ENCODE assay signal across 8 mouse cellular contexts in the genomic region with DNA sequence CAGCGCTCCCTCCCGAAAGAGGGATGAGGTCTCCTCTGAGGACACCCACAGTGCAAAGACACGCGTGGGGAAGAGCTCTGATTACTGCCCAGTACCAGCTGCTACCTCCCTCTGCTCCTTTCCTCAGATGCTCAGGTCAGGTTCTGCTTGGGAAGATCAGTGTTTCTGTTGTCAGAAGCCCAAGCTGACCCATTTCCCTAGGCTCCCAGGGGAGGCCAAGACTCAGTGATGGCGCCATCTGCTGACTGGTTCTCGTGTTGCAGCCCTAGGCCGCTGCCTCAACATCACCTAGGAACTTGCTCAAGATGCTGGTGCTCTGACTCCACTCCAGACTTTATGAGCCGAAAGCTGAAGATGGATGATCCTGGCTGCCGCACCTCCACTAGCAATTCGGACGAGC. TPM values are rescaled to one million over a fixed set of nuclear protein-coding genes. Genes with fewer than 3 reads are reported as not detected.
DNase-seq lines count a peak whose midpoint lies in the region; TF ChIP-seq lines count a peak whose summit lies in the region.

No protein-coding gene starts in this region.

- H3K9ac ChIP-seq in ES-Bruce4 (ENCODE audit: low read depth, poor library complexity, severe bottlenecking) = no peak overlapping the region

- no peaks in the 10 kb centered on the region for H3K27me3 ChIP-seq in ES-Bruce4 (ENCODE audit: control insufficient read depth, insufficient read depth, low read length, poor library complexity, severe bottlenecking)

- H3K36me3 ChIP-seq in ES-Bruce4 (ENCODE audit: control insufficient read depth, insufficient read depth, low read length, poor library complexity, severe bottlenecking) = no peaks in the 10 kb centered on the region

- peak; percentile 90 for TF ChIP-seq CTCF in ES-Bruce4 (IDR thresholded peaks at IDR 0.05; ENCODE audit: low read depth, low read length)
- peak; percentile 85 for TF ChIP-seq CTCF in embryonic fibroblast, embryonic 13.5 days (IDR thresholded peaks at IDR 0.05; ENCODE audit: borderline replicate concordance, insufficient read depth, low read length)

- no peak overlapping the region for H3K4me3 ChIP-seq in ES-Bruce4 (ENCODE audit: low read depth, low read length)
- H3K4me3 ChIP-seq in embryonic fibroblast, embryonic 13.5 days (ENCODE audit: insufficient read depth, low read length) = no peak overlapping the region

- H3K4me1 ChIP-seq in ES-Bruce4 (ENCODE audit: control insufficient read depth, insufficient read depth, low read length) = no peaks in the 10 kb centered on the region
- no peaks in the 10 kb centered on the region for H3K4me1 ChIP-seq in embryonic fibroblast, embryonic 13.5 days (ENCODE audit: control insufficient read depth, insufficient read depth, low read length)

- no peak for TF ChIP-seq POLR2A in ES-Bruce4 (IDR thresholded peaks at IDR 0.05; ENCODE audit: insufficient read depth, low read length)
- TF ChIP-seq POLR2A in embryonic fibroblast, embryonic 13.5 days (IDR thresholded peaks at IDR 0.05; ENCODE audit: low read depth, low read length) = no peak

- no peaks in the 10 kb centered on the region for H3K9me3 ChIP-seq in ES-Bruce4 (replicated peaks; ENCODE audit: control insufficient read depth, insufficient read depth, low read length, poor library complexity, severe bottlenecking)

- intact Hi-C loops in heart, postnatal 14 days (cut with DNase I) = loop anchor here (2.0 to 5.0 kb wide), 2 partner anchors 126 to 169 kb away; no protein-coding TSS in a partner anchor

- H3K27ac ChIP-seq in ES-Bruce4 (ENCODE audit: insufficient read depth, low read length) = no peak overlapping the region
- H3K27ac ChIP-seq in embryonic fibroblast, embryonic 13.5 days (ENCODE audit: insufficient read depth, low read length) = no peak overlapping the region

- peak; percentile 88 to 91 for DNase-seq in adrenal gland, postnatal 36 days
- peak; percentile 72 to 84 for DNase-seq in heart, postnatal 14 days
- DNase-seq in layer of hippocampus, adult 8-10 months (ENCODE audit: low spot score in 2 of 2) = peak; percentile 63 to 86
- peak; percentile 45 for DNase-seq in lung, postnatal 25 days (ENCODE audit: low spot score)
- peak; percentile 78 for DNase-seq in right cerebral cortex, postnatal 25 days
- peak; percentile 53 to 66 for DNase-seq in urinary bladder, postnatal 36 days (ENCODE audit: low spot score in 2 of 2)

- TF ChIP-seq EP300 in ES-Bruce4 (IDR thresholded peaks at IDR 0.05; ENCODE audit: insufficient read depth, low read depth, low read length) = no peak

RNA-seq across cellular contexts. Expression of a gene that starts 52.4 kb away (rescaled TPM):
- 14.2 and 22.2 TPM in 2 replicates for polyA plus RNA-seq in ES-Bruce4 (2011; ENCODE audit: insufficient read depth, insufficient read length, low read depth, missing spikeins)
- total RNA-seq in adrenal gland, postnatal 36 days (2021) = 100 to 1,000 TPM; 613 to 822 TPM
- polyA plus RNA-seq in embryonic fibroblast, embryonic 13.5 days (2011; ENCODE audit: insufficient read length, low read depth, missing spikeins) = 6.6 and 14.3 TPM in 2 replicates
- total RNA-seq in heart, postnatal 14 days (2021) = 10 to 100 TPM; 19.2 to 24.5 TPM
- total RNA-seq in layer of hippocampus, adult 8-10 months (2022) = 100 to 1,000 TPM; 134 to 191 (median 158) TPM

Comparison
In these comparisons a context has a peak if more than half of its experiments do, and no peak if none do; other contexts are left out.
1. RNA of a gene that starts 52.4 kb away (total RNA-seq): 613 to 822 TPM in adrenal gland, postnatal 36 days and 134 to 191 TPM in layer of hippocampus, adult 8-10 months; 19.2 to 24.5 TPM in heart, postnatal 14 days; every median in the first group is over 4 times any median in the second.
2. Peak in every context shown above with its lines, with median percentiles within 50 percentile points of each other: DNase-seq.